Mouse (Mus musculus): ENCODE data around the gene Usp5.

- TF ChIP-seq CTCF (IDR thresholded peaks at IDR 0.05; ENCODE audit: borderline replicate concordance, extremely low read depth, insufficient read depth, insufficient read length) (no peak), POLR2A (IDR thresholded peaks at IDR 0.05; ENCODE audit: borderline replicate concordance, extremely low read depth, insufficient read depth, insufficient read length, poor library complexity, severe bottlenecking) (no peak)
Measured at GRCm38 (mm10) chr6:124862406-124863124, 33.3 kb upstream of the Usp5 start.

Data from brain, embryonic 14.5 days (tissue).